Mouse (Mus musculus) embryonic facial prominence, embryonic 15.5 days (tissue): ENCODE results near the gene Tprn. TPM values are rescaled to one million over a fixed set of nuclear protein-coding genes. Genes with fewer than 3 reads are reported as not detected.

Source experiments
- ATAC-seq: fragments of 200-750 bp; cut with Nextera tagmentation; 2 replicates; pipeline ENCODE4 v1.8.0; 2017; ENCODE audit warnings: low read depth, moderate TSS enrichment; ENCODE audit not compliant: insufficient number of reproducible peaks, low FRiP score, low TSS enrichment
- H3K27ac ChIP-seq: fragments of 300-500 bp; sonication (generic); replicated peaks from 2 replicates; pipeline ENCODE4 v1.5.1; 2015; ENCODE audit warnings: mild to moderate bottlenecking, inconsistent platforms
- H3K27me3 ChIP-seq: fragments of 300-500 bp; sonication (generic); 2 replicates; pipeline ENCODE4 v1.6.1; 2015; ENCODE audit warnings: inconsistent platforms
- H3K36me3 ChIP-seq: fragments of 300-500 bp; sonication (generic); 2 replicates; pipeline ENCODE4 v1.6.1; 2015; ENCODE audit warnings: mild to moderate bottlenecking, inconsistent platforms
- H3K4me1 ChIP-seq: fragments of 300-500 bp; sonication (generic); 2 replicates; pipeline ENCODE4 v1.6.1; 2015; ENCODE audit warnings: inconsistent platforms
- H3K4me2 ChIP-seq: fragments of 300-500 bp; sonication (generic); replicated peaks from 2 replicates; pipeline ENCODE4 v1.6.1; 2015; ENCODE audit warnings: mild to moderate bottlenecking, inconsistent platforms
- H3K4me3 ChIP-seq: fragments of 300-500 bp; sonication (generic); replicated peaks from 2 replicates; pipeline ENCODE4 v1.5.1; 2015; ENCODE audit warnings: mild to moderate bottlenecking, inconsistent platforms
- H3K9ac ChIP-seq: fragments of 300-500 bp; sonication (generic); 2 replicates; pipeline ENCODE4 v1.6.1; 2015; ENCODE audit warnings: inconsistent platforms
- H3K9me3 ChIP-seq: fragments of 300-500 bp; sonication (generic); replicated peaks from 2 replicates; pipeline ENCODE4 v1.6.1; 2016; ENCODE audit warnings: inconsistent platforms
- WGBS: fragments of 180-500 bp; shearing (Covaris S2); methylation state at CpG from one replicate; pipeline ENCODE4 v1.1.7; 2015; 5-methylcytosine and 5-hydroxymethylcytosine counted together
- polyA plus RNA-seq: library from polyadenylated mRNA; unstranded; fragments of >200 nt; fragmentation: Nextera tagmentation; extraction: Ambion mirVana; gene quantifications from 2 replicates; pipeline ENCODE4 v1.2.1, GENCODE M21; 2015

Tprn gene
- polyA plus RNA-seq, 1 experiment from 2014 or later = 10.2 TPM

DNA sequence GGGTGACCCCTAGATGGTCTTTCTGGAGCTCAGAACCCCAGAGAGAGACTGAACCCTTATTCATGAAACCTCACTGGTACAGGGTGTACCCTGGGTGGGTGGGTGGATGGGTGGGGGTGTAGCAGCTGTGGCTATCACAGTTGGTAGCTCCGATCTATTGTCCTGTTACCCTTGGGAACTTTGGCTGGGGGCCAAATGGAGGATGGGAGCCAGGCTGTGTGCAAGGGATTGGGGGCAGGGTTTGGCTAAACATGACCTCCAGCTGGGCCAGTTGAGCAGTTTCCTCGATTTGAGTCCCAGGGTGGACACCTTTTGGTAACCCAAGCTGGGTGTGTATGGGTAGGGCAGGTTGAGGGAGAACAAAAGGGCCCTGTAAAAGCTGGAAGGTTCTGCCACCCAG lies 4.3 kb downstream of the Tprn start:
- Histone ChIP-seq H3K36me3 (peaks cover 30% of the 10 kb centered on the region), H3K4me1 (peaks cover 64% of the 10 kb centered on the region), H3K4me2 (no peak overlapping the region), H3K27ac (no peak overlapping the region), H3K4me3 (no peak overlapping the region), H3K9ac (no peak overlapping the region), H3K9me3 (no peaks in the 10 kb centered on the region), H3K27me3 (peaks cover 17% of the 10 kb centered on the region)
- 59% methylated on average over 2 of the region's 2 CpGs for WGBS
- ATAC-seq = no peak

DNA sequence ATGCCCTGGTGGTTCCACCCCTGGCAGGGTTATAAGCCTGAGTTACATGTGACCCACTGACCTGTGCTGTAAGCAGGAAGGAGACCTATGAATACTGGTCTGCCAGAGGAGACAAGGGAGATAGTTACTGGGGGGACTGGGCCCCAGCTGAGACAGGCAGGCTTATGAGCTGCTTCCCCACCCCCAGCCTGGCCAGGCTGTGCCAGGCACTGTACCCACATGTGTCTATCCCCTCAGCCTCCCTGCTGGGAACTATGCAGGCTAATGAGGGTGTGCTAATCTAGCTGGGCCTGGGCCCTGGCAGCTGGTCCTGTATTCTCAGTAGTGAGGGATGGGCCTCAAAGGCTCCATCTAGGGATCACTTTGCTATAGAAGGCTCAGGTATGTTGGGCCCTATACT lies 4.8 kb downstream of the Tprn start:
- H3K9me3 ChIP-seq = no peaks in the 10 kb centered on the region
- peaks cover 60% of the 10 kb centered on the region for H3K4me1 ChIP-seq
- no peak overlapping the region for H3K4me3 ChIP-seq
- H3K36me3 ChIP-seq = peaks cover 30% of the 10 kb centered on the region
- no peak for ATAC-seq
- H3K9ac ChIP-seq = no peak overlapping the region
- H3K27ac ChIP-seq = no peak overlapping the region
- no peak overlapping the region for H3K4me2 ChIP-seq
- peaks cover 17% of the 10 kb centered on the region for H3K27me3 ChIP-seq

DNA sequence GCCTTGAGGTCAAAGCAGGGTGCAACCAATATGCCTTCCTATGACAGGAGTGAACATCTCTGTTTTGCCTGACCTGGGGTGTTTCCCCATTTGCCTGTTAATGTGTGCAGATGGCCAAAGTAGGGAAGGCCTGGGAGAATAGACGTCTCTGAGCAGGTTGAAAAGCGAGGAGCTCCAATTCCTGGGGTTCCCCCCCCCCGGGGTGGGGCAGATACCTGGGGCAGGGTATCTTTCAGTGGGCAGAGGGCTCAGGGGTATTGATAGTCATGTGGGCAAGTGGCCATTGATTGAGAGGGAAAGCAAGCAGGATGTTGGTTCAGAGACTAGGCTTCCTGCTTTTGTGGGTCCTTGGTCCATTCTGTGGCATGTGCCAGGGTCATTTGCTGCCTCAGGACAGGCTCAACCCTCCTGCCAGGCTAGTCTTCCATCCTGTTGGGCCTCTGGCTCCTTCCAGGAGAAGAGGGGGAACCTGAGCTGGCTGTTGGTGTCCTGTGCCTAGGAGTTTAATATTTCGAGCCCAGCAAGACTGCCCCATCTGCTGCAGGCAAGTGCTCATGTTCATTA lies 5.4 kb downstream of the Tprn start:
- Histone ChIP-seq H3K27me3 (peaks cover 17% of the 10 kb centered on the region), H3K36me3 (peaks cover 30% of the 10 kb centered on the region), H3K4me2 (no peak overlapping the region), H3K4me3 (no peak overlapping the region), H3K27ac (no peak overlapping the region), H3K4me1 (peaks cover 59% of the 10 kb centered on the region), H3K9ac (no peak overlapping the region), H3K9me3 (no peaks in the 10 kb centered on the region)
- no peak for ATAC-seq
- 64% methylated on average over 4 of the region's 4 CpGs for WGBS

DNA sequence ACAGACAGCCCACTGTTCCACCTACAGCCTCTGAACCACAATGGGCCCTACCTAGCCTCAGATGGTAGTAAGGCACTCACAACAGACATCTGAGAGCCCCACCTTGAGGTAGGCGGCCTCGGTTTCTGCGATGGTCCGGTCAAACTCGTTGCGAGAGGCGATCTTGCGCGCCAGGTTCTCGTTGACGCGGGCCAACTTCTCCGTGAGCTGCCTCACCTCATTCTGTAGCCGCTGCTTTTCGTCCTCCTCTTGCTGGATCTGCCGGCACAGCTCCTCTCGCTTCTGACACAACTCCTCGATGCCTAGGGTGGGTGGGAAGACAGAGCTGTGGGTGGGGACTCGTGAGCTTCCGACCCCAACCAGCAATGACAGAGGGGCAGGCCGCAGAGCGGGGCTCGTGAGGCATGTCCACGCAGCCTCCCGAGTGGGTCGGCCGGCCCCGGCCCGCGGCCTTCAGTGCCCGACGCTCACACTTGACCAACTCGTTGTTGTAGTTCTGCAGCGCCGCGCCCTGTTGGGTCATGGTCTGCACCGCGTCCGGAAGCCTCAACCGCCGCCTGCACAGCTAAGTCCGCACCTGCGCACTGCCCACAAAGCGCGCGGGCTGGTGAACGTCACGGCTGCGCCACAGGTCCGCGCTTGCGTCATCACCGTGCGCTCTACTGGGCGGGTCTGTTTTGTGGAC lies 9.6 kb downstream of the Tprn start, which contains the start of the genes Ssna1 and Anapc2:
Ssna1 (minus strand) TSS at position 612 of the 685 bp plus-strand sequence.
Anapc2 (plus strand) TSS at position 652 of the 685 bp plus-strand sequence.
- Histone ChIP-seq H3K27ac (peak within 1 kb of the TSS; percentile 90), H3K9me3 (no peaks in the 10 kb centered on the region), H3K4me3 (peak within 1 kb of the TSS; percentile 87), H3K4me2 (peak within 1 kb of the TSS; percentile 96), H3K4me1 (peaks cover 38% of the 10 kb centered on the region), H3K36me3 (peaks cover 62% of the 10 kb centered on the region), H3K27me3 (no peaks in the 10 kb centered on the region), H3K9ac (peak within 1 kb of the TSS; percentile 97)
- peak; percentile 93 for ATAC-seq
- WGBS = under 1% methylated on average over 55 of the region's 55 CpGs

DNA sequence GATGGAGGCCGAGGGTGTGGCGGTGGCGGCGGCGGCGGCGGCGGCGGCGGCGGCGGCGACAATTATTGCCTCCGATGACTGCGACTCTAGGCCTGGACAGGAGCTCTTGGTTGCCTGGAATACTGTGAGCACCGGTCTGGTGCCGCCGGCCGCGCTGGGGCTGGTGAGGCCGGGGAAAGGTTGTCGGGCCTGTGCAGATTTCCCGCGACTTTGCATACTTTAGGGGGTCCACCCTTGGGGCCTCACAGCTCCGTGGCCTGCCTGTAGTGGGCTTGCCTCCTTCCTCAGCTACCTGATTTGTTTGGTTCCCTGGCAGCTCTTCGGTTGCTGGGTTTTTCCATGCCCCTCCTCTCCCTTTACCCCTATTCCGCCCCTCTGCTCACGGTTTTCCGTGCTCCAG lies 10.1 kb downstream of the Tprn start:
- peak overlapping the region; percentile 81 for H3K27ac ChIP-seq

DNA sequence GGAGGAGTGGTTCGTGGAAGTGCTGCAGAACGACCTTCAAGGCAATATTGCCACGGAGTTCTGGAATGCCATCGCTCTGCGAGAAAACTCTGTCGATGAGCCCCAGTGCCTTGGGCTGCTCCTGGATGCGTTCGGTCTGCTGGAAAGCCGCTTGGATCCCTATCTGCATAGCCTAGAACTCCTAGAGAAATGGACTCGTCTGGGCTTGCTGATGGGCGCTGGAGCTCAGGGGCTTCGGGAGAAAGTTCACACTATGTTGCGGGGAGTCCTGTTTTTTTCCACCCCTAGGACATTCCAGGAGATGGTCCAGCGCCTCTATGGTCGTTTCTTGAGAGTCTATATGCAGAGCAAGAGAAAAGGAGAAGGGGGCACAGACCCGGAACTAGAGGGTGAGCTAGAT lies 10.6 kb downstream of the Tprn start:
- 36% methylated on average over 16 of the region's 16 CpGs for WGBS
- Histone ChIP-seq H3K36me3 (peaks cover 71% of the 10 kb centered on the region), H3K4me2 (peak overlapping the region; percentile 96), H3K4me3 (peak overlapping the region; percentile 87), H3K27ac (peak overlapping the region; percentile 81), H3K27me3 (no peaks in the 10 kb centered on the region), H3K9ac (peak overlapping the region; percentile 97), H3K4me1 (peaks cover 33% of the 10 kb centered on the region), H3K9me3 (no peaks in the 10 kb centered on the region)
- ATAC-seq = no peak

More for the DNA sequence above, 10.1 kb downstream of the Tprn start:
- Histone ChIP-seq H3K4me2 (peak overlapping the region; percentile 96), H3K27me3 (no peaks in the 10 kb centered on the region), H3K9ac (peak overlapping the region; percentile 97), H3K4me1 (peaks cover 33% of the 10 kb centered on the region), H3K36me3 (peaks cover 67% of the 10 kb centered on the region), H3K4me3 (peak overlapping the region; percentile 87), H3K9me3 (no peaks in the 10 kb centered on the region)
- ATAC-seq = peak; percentile 55
- 1% methylated on average over 29 of the region's 29 CpGs for WGBS

DNA sequence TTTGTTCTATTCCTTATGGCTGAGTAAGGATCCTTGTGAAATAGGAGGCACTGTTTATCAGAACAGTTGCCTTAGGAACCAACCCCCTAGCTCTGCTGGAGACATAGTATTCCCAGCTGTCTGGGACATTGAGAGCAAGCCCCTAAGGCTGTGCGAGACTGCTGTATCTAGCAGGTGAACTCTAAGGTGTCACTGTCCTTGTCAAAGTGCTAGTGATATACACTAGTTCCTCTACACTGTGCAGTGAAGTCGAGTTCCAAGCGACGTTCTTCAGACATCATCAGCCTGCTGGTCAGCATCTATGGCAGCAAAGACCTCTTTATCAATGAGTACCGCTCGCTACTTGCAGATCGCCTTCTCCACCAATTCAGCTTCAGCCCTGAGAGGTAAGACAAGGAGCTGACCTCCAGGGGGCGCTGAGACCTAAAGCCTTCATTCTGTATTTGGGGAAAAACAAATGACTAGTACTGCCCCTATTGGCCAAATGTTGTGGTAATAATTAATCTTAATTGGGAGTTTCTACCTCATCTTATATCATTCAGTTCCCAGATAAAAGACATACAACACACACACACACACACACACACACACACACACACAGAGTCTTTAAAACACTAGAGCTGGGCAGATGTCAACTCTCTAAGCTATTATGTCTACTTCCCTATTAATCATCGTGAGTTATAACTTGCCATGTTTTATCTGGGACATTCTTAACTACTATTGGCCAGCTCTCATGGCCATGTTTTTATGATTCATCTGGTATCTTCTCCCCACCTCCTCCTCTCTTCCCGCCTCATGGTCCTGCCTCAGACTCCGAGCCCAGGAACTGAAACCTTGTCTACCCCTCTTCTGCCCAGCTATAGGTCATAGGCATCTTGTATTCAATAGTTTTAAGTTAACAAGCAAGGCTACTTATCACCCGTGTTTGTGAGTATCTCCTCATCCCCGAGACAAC lies 16.8 kb downstream of the Tprn start:
- ATAC-seq = no peak
- peaks cover 1% of the 10 kb centered on the region for H3K4me1 ChIP-seq
- H3K4me3 ChIP-seq = no peak overlapping the region
- no peak overlapping the region for H3K4me2 ChIP-seq
- 65% methylated on average over 13 of the region's 13 CpGs for WGBS
- H3K9ac ChIP-seq = no peak overlapping the region
- peaks cover 95% of the 10 kb centered on the region for H3K36me3 ChIP-seq
- no peaks in the 10 kb centered on the region for H3K9me3 ChIP-seq
- no peaks in the 10 kb centered on the region for H3K27me3 ChIP-seq
- no peak overlapping the region for H3K27ac ChIP-seq

DNA sequence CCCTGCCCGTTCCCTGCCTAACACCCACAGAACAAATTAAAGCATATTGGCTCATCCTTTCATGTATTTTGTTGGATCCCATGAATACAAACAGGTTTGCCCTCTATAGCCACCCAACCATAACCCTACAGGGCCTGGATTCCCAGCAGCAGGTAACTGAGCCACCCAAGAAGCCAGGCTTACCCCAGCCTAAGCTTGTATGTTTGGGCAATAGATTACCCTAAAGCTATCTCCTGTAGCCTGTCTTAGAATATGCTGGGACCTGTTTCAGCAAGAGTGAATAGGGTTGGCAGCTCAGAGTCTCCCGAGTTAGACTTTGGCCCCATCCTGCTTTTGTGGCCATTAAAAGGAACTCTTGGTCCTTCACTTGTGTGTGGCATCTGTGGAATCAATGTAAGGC lies 23.1 kb downstream of the Tprn start:
- Histone ChIP-seq H3K9me3 (no peaks in the 10 kb centered on the region), H3K36me3 (peaks cover 48% of the 10 kb centered on the region), H3K27ac (peak overlapping the region; percentile 82), H3K4me2 (no peak overlapping the region), H3K4me3 (no peak overlapping the region), H3K9ac (no peak overlapping the region), H3K27me3 (peaks cover 32% of the 10 kb centered on the region), H3K4me1 (peaks cover 40% of the 10 kb centered on the region)
- ATAC-seq = no peak
- WGBS = 79% methylated on average over 2 of the region's 2 CpGs

DNA sequence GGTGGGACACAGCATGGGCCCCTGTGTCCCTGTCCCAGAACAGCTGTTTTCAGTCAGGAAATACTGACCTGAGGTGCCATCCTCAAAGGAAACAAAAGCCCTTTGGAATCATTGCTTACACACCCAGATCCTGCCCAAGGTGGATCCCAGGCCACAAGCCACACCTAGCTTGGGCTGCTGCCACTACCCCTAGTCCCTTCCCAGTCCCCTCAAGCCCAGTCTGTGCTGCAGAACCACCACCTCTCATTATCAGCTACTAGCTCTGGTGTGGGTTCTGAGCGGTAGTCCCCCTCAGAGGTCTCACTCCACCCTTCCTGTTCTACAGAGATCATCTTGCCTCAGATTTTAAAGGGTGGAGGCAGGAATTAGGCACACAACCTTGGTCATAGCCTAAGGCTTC lies 23.9 kb downstream of the Tprn start:
- Histone ChIP-seq H3K36me3 (peaks cover 41% of the 10 kb centered on the region), H3K27ac (peak overlapping the region; percentile 82), H3K9ac (no peak overlapping the region), H3K4me2 (peak overlapping the region; percentile 2; the same call in 1 of the 2 replicates), H3K9me3 (no peaks in the 10 kb centered on the region), H3K4me1 (peaks cover 47% of the 10 kb centered on the region), H3K27me3 (peaks cover 40% of the 10 kb centered on the region), H3K4me3 (no peak overlapping the region)
- ATAC-seq = no peak
- WGBS = 48% methylated on average over 1 of the region's 1 CpGs

DNA sequence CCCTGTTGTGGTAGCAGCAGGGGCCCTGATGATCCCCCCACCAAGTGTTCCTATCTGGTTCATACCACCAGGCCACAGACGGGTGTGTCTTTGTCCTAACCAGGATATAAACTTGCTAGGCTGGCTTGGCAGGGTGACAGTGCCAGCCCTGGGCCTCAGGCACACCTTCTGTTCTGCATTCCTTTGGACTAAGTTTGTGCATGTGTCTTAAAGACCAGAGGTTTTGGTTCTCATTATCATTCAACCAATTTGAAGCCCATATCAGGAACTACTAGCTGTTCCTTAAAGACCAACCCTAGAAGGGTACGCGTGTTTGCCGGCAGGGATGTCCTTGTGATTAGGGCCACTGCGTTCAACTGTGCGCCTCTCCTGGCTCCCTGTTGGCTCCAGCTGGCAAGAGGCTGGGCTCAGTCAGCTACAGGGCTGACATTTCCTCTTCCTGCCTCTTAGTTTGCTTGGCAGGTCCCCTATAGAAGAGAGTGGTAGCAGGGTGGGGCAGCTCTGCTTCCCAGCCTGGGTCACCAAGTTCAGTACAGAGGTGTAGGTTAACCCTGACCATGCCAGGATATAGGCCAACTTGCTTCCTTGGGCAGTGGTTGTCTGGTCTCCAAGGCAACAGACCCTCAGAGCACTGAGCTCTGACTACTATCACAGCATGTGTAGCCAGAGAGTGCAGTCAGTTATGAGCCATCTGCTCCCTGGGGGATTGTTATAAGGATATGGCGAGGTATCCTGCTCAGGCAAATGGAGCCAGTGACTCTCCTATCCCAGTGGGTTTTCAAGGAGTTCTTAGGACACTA lies 24.6 kb downstream of the Tprn start:
- Histone ChIP-seq H3K9ac (no peak overlapping the region), H3K4me2 (peak overlapping the region; percentile 2; the same call in 1 of the 2 replicates), H3K27ac (peak overlapping the region; percentile 82), H3K9me3 (no peaks in the 10 kb centered on the region), H3K4me3 (no peak overlapping the region), H3K4me1 (peaks cover 55% of the 10 kb centered on the region), H3K27me3 (peaks cover 47% of the 10 kb centered on the region), H3K36me3 (peaks cover 36% of the 10 kb centered on the region)
- 44% methylated on average over 7 of the region's 7 CpGs for WGBS
- ATAC-seq = peak; percentile 20; the same call in 1 of the 2 replicates
